Mouse (Mus musculus) olfactory bulb, adult 2 months (tissue): ENCODE data around the gene Cd2ap.

Experiments used
- CTCF ChIP-seq: fragments of 200-500 bp; IDR thresholded peaks from 2 replicates; pipeline ENCODE4 v1.5.1; 2012; ENCODE audit warnings: low read depth, mild to moderate bottlenecking, low read length, moderate library complexity; ENCODE audit not compliant: insufficient read depth
- POLR2A ChIP-seq: fragments of 200-500 bp; IDR thresholded peaks from 2 replicates; pipeline ENCODE4 v1.6.1; 2012; ENCODE audit warnings: mild to moderate bottlenecking, low read depth, low read length, moderate library complexity; ENCODE audit not compliant: insufficient read depth

GRCm38 (mm10) chr17:42822787-42823186, 53.7 kb downstream of the Cd2ap start:
- no peak for TF ChIP-seq CTCF
- TF ChIP-seq POLR2A, result no peak
